ENCODE assay signal across 9 mouse cellular contexts in genomic region chr5:66338583-66338982, GRCm38 (mm10).
DNase-seq lines count a peak whose midpoint lies in the region; ATAC-seq and TF ChIP-seq lines count a peak whose summit lies in the region.
"Had no signal": no experiment of that assay in that cellular context is flagged by ENCODE, and none has a peak within 500 bp of the region (broad histone marks: within the 10 kb centered on the region; RNA-seq: fewer than 3 reads in every experiment).

No protein-coding gene starts in this region.

- 52% methylated on average over 7 of the region's 7 CpGs for WGBS in lung, adult 2 months
- 31% methylated on average over 7 of the region's 7 CpGs for WGBS in embryonic facial prominence, embryonic 11.5 days
- 41% methylated on average over 7 of the region's 7 CpGs for WGBS in kidney, embryonic 16.5 days

- no peaks in the 10 kb centered on the region for H3K9me3 ChIP-seq in embryonic facial prominence, embryonic 11.5 days (replicated peaks; ENCODE audit: control insufficient read depth, low read length)
- no peaks in the 10 kb centered on the region for H3K9me3 ChIP-seq in kidney, embryonic 16.5 days (ENCODE audit: low read length)

- peak; percentile 62 to 68 for DNase-seq in cerebellum, postnatal 10 days
- no peak for DNase-seq in cerebellum, adult 8-10 months
- no peak for DNase-seq in lung, adult 2 months
- DNase-seq in lung, postnatal 25 days (ENCODE audit: low spot score) = no peak
- DNase-seq in embryonic facial prominence, embryonic 11.5 days (ENCODE audit: low spot score) = peak; percentile 57
- peak; percentile 24 for DNase-seq in lung, postnatal 10 days
- no peak for DNase-seq in urinary bladder, postnatal 14 days (ENCODE audit: low spot score)

- peaks cover 8% of the 10 kb centered on the region; the same call in 1 of the 2 replicates for H3K4me1 ChIP-seq in lung, adult 2 months (ENCODE audit: control insufficient read depth, insufficient read depth, low read length)
- H3K4me1 ChIP-seq in embryonic facial prominence, embryonic 11.5 days (ENCODE audit: control insufficient read depth, insufficient read depth, low read length) = no peaks in the 10 kb centered on the region
- peaks cover 16% of the 10 kb centered on the region for H3K4me1 ChIP-seq in kidney, embryonic 16.5 days (ENCODE audit: insufficient read depth, low read length)

- ATAC-seq in embryonic facial prominence, embryonic 11.5 days (replicated peaks; ENCODE audit: insufficient number of reproducible peaks, low FRiP score, low TSS enrichment, low read depth) = no peak
- ATAC-seq in kidney, embryonic 16.5 days (ENCODE audit: low FRiP score, low TSS enrichment) = no peak

- H3K36me3 ChIP-seq in embryonic facial prominence, embryonic 11.5 days (replicated peaks; ENCODE audit: control insufficient read depth, insufficient read depth, low read depth, low read length) = no peaks in the 10 kb centered on the region
- H3K36me3 ChIP-seq in kidney, embryonic 16.5 days (ENCODE audit: insufficient read depth, low read length) = no peaks in the 10 kb centered on the region

- TF ChIP-seq CTCF in lung, adult 2 months (IDR thresholded peaks at IDR 0.05; ENCODE audit: insufficient read depth, low read length) = peak; percentile 28; the same call in 1 of the 2 replicates

- no peak overlapping the region for H3K4me2 ChIP-seq in embryonic facial prominence, embryonic 11.5 days (ENCODE audit: low read depth, low read length)
- H3K4me2 ChIP-seq in kidney, embryonic 16.5 days (replicated peaks; ENCODE audit: low read depth, low read length) = no peak overlapping the region

- H3K27ac ChIP-seq in embryonic facial prominence, embryonic 11.5 days (replicated peaks; ENCODE audit: low read depth, low read length) = no peak overlapping the region
- H3K27ac ChIP-seq in kidney, embryonic 16.5 days (ENCODE audit: low read length) = no peak overlapping the region
- H3K27ac ChIP-seq: macrophage had no signal

- no peak for TF ChIP-seq POLR2A in lung, adult 2 months (IDR thresholded peaks at IDR 0.05; ENCODE audit: borderline replicate concordance, extremely low read depth, low read depth, low read length)

- H3K27me3 ChIP-seq in embryonic facial prominence, embryonic 11.5 days (ENCODE audit: control insufficient read depth, insufficient read depth, low read length) = no peaks in the 10 kb centered on the region
- no peaks in the 10 kb centered on the region for H3K27me3 ChIP-seq in kidney, embryonic 16.5 days (ENCODE audit: insufficient read depth, low read length)

- no peak overlapping the region for H3K9ac ChIP-seq in embryonic facial prominence, embryonic 11.5 days (replicated peaks; ENCODE audit: low read length)
- H3K9ac ChIP-seq in kidney, embryonic 16.5 days (replicated peaks; ENCODE audit: low read length) = no peak overlapping the region

- no peak overlapping the region for H3K4me3 ChIP-seq in lung, adult 2 months (replicated peaks; ENCODE audit: extremely low read depth, low read depth, low read length)
- no peak overlapping the region for H3K4me3 ChIP-seq in embryonic facial prominence, embryonic 11.5 days (ENCODE audit: low read depth, low read length)
- H3K4me3 ChIP-seq in kidney, embryonic 16.5 days (ENCODE audit: low read length) = no peak overlapping the region

Comparison
In these comparisons a context has a peak if more than half of its experiments do, and no peak if none do; other contexts are left out.
1. DNase-seq: peak in cerebellum, postnatal 10 days (2 of 2), embryonic facial prominence, embryonic 11.5 days (single experiment) and lung, postnatal 10 days (single experiment); none in cerebellum, adult 8-10 months (single experiment), lung, adult 2 months (single experiment), lung, postnatal 25 days (single experiment) and urinary bladder, postnatal 14 days (single experiment).